Mouse (Mus musculus): Measurements from ENCODE around the gene Pde4dip. TPM values are rescaled to one million over a fixed set of nuclear protein-coding genes. Genes with fewer than 3 reads are reported as not detected.
A peak's percentile ranks its signal among the peaks of the same experiment; 100 is the strongest.

Pde4dip gene
- total RNA-seq, 1 experiment from 2014 or later, result 23.6 TPM

GRCm38 (mm10) chr3:97751566-97751965 lies 136.9 kb downstream of the Pde4dip start:
- DNase-seq, result no peak

GRCm38 (mm10) chr3:97748789-97749188 lies 139.7 kb downstream of the Pde4dip start:
- no peak for DNase-seq

- no peak for DNase-seq
Measured at GRCm38 (mm10) chr3:97742841-97743240, 145.7 kb downstream of the Pde4dip start.

GRCm38 (mm10) chr3:97735575-97735974 lies 152.9 kb downstream of the Pde4dip start:
- no peak for DNase-seq

GRCm38 (mm10) chr3:97734259-97734658 lies 154.2 kb downstream of the Pde4dip start:
- no peak for DNase-seq

GRCm38 (mm10) chr3:97732622-97733021 lies 155.9 kb downstream of the Pde4dip start:
- DNase-seq, result no peak

GRCm38 (mm10) chr3:97730624-97731023 lies 157.9 kb downstream of the Pde4dip start:
- DNase-seq, result no peak

GRCm38 (mm10) chr3:97730131-97730530 lies 158.4 kb downstream of the Pde4dip start:
- peak; percentile 41 for DNase-seq

GRCm38 (mm10) chr3:97727801-97728200 lies 160.7 kb downstream of the Pde4dip start:
- no peak for DNase-seq

- no peak for DNase-seq
Measured at GRCm38 (mm10) chr3:97719116-97719515, 169.4 kb downstream of the Pde4dip start.

- no peak for DNase-seq
Measured at GRCm38 (mm10) chr3:97715922-97716321, 172.6 kb downstream of the Pde4dip start.

GRCm38 (mm10) chr3:97710881-97711280 lies 177.6 kb downstream of the Pde4dip start:
- no peak for DNase-seq

GRCm38 (mm10) chr3:97710134-97710533 lies 178.4 kb downstream of the Pde4dip start:
- DNase-seq, result no peak

GRCm38 (mm10) chr3:97706561-97706960 lies 181.9 kb downstream of the Pde4dip start:
- no peak for DNase-seq

- DNase-seq, result no peak
Measured at GRCm38 (mm10) chr3:97705508-97705907, 183.0 kb downstream of the Pde4dip start.

- DNase-seq, result no peak
Measured at GRCm38 (mm10) chr3:97702448-97703080, 185.9 kb downstream of the Pde4dip start.

GRCm38 (mm10) chr3:97701198-97701597 lies 187.3 kb downstream of the Pde4dip start:
- no peak for DNase-seq

GRCm38 (mm10) chr3:97699061-97699460 lies 189.4 kb downstream of the Pde4dip start:
- no peak for DNase-seq

- no peak for DNase-seq
Measured at GRCm38 (mm10) chr3:97697291-97697690, 191.2 kb downstream of the Pde4dip start.

GRCm38 (mm10) chr3:97696866-97697265 lies 191.6 kb downstream of the Pde4dip start:
- DNase-seq, result no peak

- DNase-seq, result no peak
Measured at GRCm38 (mm10) chr3:97693806-97694205, 194.7 kb downstream of the Pde4dip start.

- DNase-seq, result no peak
Measured at GRCm38 (mm10) chr3:97691443-97692017, 197.0 kb downstream of the Pde4dip start.

- peak; percentile 9 for DNase-seq
Measured at GRCm38 (mm10) chr3:97690590-97690989, 197.9 kb downstream of the Pde4dip start.

- DNase-seq, result no peak
Measured at GRCm38 (mm10) chr3:97689289-97689688, 199.2 kb downstream of the Pde4dip start.
